Mouse (Mus musculus): ENCODE measurements around the gene Prtn3. TPM values are rescaled to one million over a fixed set of nuclear protein-coding genes. Genes with fewer than 3 reads are reported as not detected.

The Prtn3 gene
- polyA plus RNA-seq, 1 experiment from 2014 or later: 15.3 TPM

- no peak for ATAC-seq
- peaks cover 27% of the 10 kb centered on the region for H3K4me1 ChIP-seq (replicated peaks; ENCODE audit: control insufficient read depth, insufficient read depth, low read length)
Measured at GRCm38 (mm10) chr10:79910556-79910955, 36.3 kb downstream of the Prtn3 start, which contains the start of gene Gm26602. TSS of gene Gm26602 (plus strand) at chr10:79910856.

GRCm38 (mm10) chr10:79912412-79912811 is 38.1 kb downstream of the Prtn3 start:
- Histone ChIP-seq H3K9ac (replicated peaks; ENCODE audit: low read depth, low read length) (no peak overlapping the region), H3K27me3 (replicated peaks; ENCODE audit: control insufficient read depth, insufficient read depth, low read length) (peaks cover under 1% of the 10 kb centered on the region), H3K4me1 (replicated peaks; ENCODE audit: control insufficient read depth, insufficient read depth, low read length) (peaks cover 39% of the 10 kb centered on the region), H3K4me2 (ENCODE audit: low read length) (no peak overlapping the region), H3K9me3 (ENCODE audit: control insufficient read depth, low read length) (no peaks in the 10 kb centered on the region), H3K36me3 (ENCODE audit: control insufficient read depth, insufficient read depth) (0 out of 2 replicates have a peak, but pooled peaks cover 2% of the 10 kb centered on the region), H3K27ac (ENCODE audit: low read length) (no peak overlapping the region), H3K4me3 (replicated peaks; ENCODE audit: low read length) (no peak overlapping the region)
- 69% methylated on average over 20 of the region's 20 CpGs for WGBS
- ATAC-seq: no peak

More at GRCm38 (mm10) chr10:79910556-79910955, 36.3 kb downstream of the Prtn3 start, which contains the start of gene Gm26602:
- H3K27me3 ChIP-seq (replicated peaks; ENCODE audit: control insufficient read depth, insufficient read depth, low read length): no peaks in the 10 kb centered on the region
- H3K27ac ChIP-seq (ENCODE audit: low read length): peak within 1 kb of the TSS; percentile 92
- H3K36me3 ChIP-seq (ENCODE audit: control insufficient read depth, insufficient read depth): peaks cover 2% of the 10 kb centered on the region; the same call in 1 of the 2 replicates
- H3K4me2 ChIP-seq (ENCODE audit: low read length): no peak within 1 kb of the TSS; the same call in 1 of the 2 replicates
- no peaks in the 10 kb centered on the region for H3K9me3 ChIP-seq (ENCODE audit: control insufficient read depth, low read length)
- 91% methylated on average over 4 of the region's 4 CpGs for WGBS
- no peak within 1 kb of the TSS for H3K9ac ChIP-seq (replicated peaks; ENCODE audit: low read depth, low read length)
- no peak within 1 kb of the TSS for H3K4me3 ChIP-seq (replicated peaks; ENCODE audit: low read length)

GRCm38 (mm10) chr10:79914131-79914947 is 40.1 kb downstream of the Prtn3 start:
- Histone ChIP-seq H3K27ac (ENCODE audit: low read length) (no peak overlapping the region), H3K27me3 (replicated peaks; ENCODE audit: control insufficient read depth, insufficient read depth, low read length) (peaks cover 20% of the 10 kb centered on the region), H3K4me2 (ENCODE audit: low read length) (no peak overlapping the region), H3K36me3 (ENCODE audit: control insufficient read depth, insufficient read depth) (0 out of 2 replicates have a peak, but pooled peaks cover 2% of the 10 kb centered on the region), H3K9me3 (ENCODE audit: control insufficient read depth, low read length) (no peaks in the 10 kb centered on the region), H3K4me3 (replicated peaks; ENCODE audit: low read length) (no peak overlapping the region), H3K9ac (replicated peaks; ENCODE audit: low read depth, low read length) (no peak overlapping the region), H3K4me1 (replicated peaks; ENCODE audit: control insufficient read depth, insufficient read depth, low read length) (peaks cover 38% of the 10 kb centered on the region)
- ATAC-seq: no peak
- WGBS: 55% methylated on average over 11 of the region's 11 CpGs

GRCm38 (mm10) chr10:79914948-79915596 is 40.8 kb downstream of the Prtn3 start:
- 66% methylated on average over 7 of the region's 7 CpGs for WGBS
- Histone ChIP-seq H3K4me3 (replicated peaks; ENCODE audit: low read length) (no peak overlapping the region), H3K27me3 (replicated peaks; ENCODE audit: control insufficient read depth, insufficient read depth, low read length) (peaks cover 27% of the 10 kb centered on the region), H3K4me2 (ENCODE audit: low read length) (no peak overlapping the region), H3K36me3 (ENCODE audit: control insufficient read depth, insufficient read depth) (0 out of 2 replicates have a peak, but pooled peaks cover 2% of the 10 kb centered on the region), H3K4me1 (replicated peaks; ENCODE audit: control insufficient read depth, insufficient read depth, low read length) (peaks cover 31% of the 10 kb centered on the region), H3K27ac (ENCODE audit: low read length) (no peak overlapping the region), H3K9me3 (ENCODE audit: control insufficient read depth, low read length) (no peaks in the 10 kb centered on the region), H3K9ac (replicated peaks; ENCODE audit: low read depth, low read length) (no peak overlapping the region)
- ATAC-seq: no peak

- Histone ChIP-seq H3K36me3 (ENCODE audit: control insufficient read depth, insufficient read depth) (0 out of 2 replicates have a peak, but pooled peaks cover 2% of the 10 kb centered on the region), H3K4me2 (ENCODE audit: low read length) (peak overlapping the region; percentile 97), H3K27me3 (replicated peaks; ENCODE audit: control insufficient read depth, insufficient read depth, low read length) (peaks cover 37% of the 10 kb centered on the region), H3K4me1 (replicated peaks; ENCODE audit: control insufficient read depth, insufficient read depth, low read length) (peaks cover 36% of the 10 kb centered on the region), H3K27ac (ENCODE audit: low read length) (peak overlapping the region; percentile 80; the same call in 1 of the 2 replicates), H3K9me3 (ENCODE audit: control insufficient read depth, low read length) (no peaks in the 10 kb centered on the region), H3K4me3 (replicated peaks; ENCODE audit: low read length) (peak overlapping the region; percentile 91), H3K9ac (replicated peaks; ENCODE audit: low read depth, low read length) (peak overlapping the region; percentile 98)
- WGBS: 4% methylated on average over 8 of the region's 8 CpGs
- no peak for ATAC-seq
Measured at GRCm38 (mm10) chr10:79916081-79916480, 41.8 kb downstream of the Prtn3 start.

GRCm38 (mm10) chr10:79916808-79917531 is 42.7 kb downstream of the Prtn3 start, which contains the start of gene Kiss1r:
TSS of gene Kiss1r (plus strand) at chr10:79916971.
- H3K36me3 ChIP-seq (ENCODE audit: control insufficient read depth, insufficient read depth): 0 out of 2 replicates have a peak, but pooled peaks cover 2% of the 10 kb centered on the region
- ATAC-seq: peak; percentile 89
- no peaks in the 10 kb centered on the region for H3K9me3 ChIP-seq (ENCODE audit: control insufficient read depth, low read length)
- H3K4me1 ChIP-seq (replicated peaks; ENCODE audit: control insufficient read depth, insufficient read depth, low read length): peaks cover 44% of the 10 kb centered on the region
- H3K27me3 ChIP-seq (replicated peaks; ENCODE audit: control insufficient read depth, insufficient read depth, low read length): peaks cover 46% of the 10 kb centered on the region
- WGBS: 2% methylated on average over 42 of the region's 42 CpGs
- peak within 1 kb of the TSS; percentile 80 for H3K27ac ChIP-seq (ENCODE audit: low read length)
- peak within 1 kb of the TSS; percentile 98 for H3K9ac ChIP-seq (replicated peaks; ENCODE audit: low read depth, low read length)
- H3K4me2 ChIP-seq (ENCODE audit: low read length): peak within 1 kb of the TSS; percentile 97
- peak within 1 kb of the TSS; percentile 91 for H3K4me3 ChIP-seq (replicated peaks; ENCODE audit: low read length)

GRCm38 (mm10) chr10:79917532-79918100 is 43.3 kb downstream of the Prtn3 start:
- no peaks in the 10 kb centered on the region for H3K9me3 ChIP-seq (ENCODE audit: control insufficient read depth, low read length)
- 41% methylated on average over 5 of the region's 5 CpGs for WGBS
- H3K4me3 ChIP-seq (replicated peaks; ENCODE audit: low read length): peak overlapping the region; percentile 91
- H3K27me3 ChIP-seq (replicated peaks; ENCODE audit: control insufficient read depth, insufficient read depth, low read length): peaks cover 52% of the 10 kb centered on the region
- no peak for ATAC-seq
- peak overlapping the region; percentile 98 for H3K9ac ChIP-seq (replicated peaks; ENCODE audit: low read depth, low read length)
- 0 out of 2 replicates have a peak, but pooled peaks cover 2% of the 10 kb centered on the region for H3K36me3 ChIP-seq (ENCODE audit: control insufficient read depth, insufficient read depth)
- peak overlapping the region; percentile 97 for H3K4me2 ChIP-seq (ENCODE audit: low read length)
- H3K27ac ChIP-seq (ENCODE audit: low read length): no peak overlapping the region
- peaks cover 44% of the 10 kb centered on the region for H3K4me1 ChIP-seq (replicated peaks; ENCODE audit: control insufficient read depth, insufficient read depth, low read length)

- no peak for ATAC-seq
- Histone ChIP-seq H3K27ac (ENCODE audit: low read length) (no peak overlapping the region), H3K4me1 (replicated peaks; ENCODE audit: control insufficient read depth, insufficient read depth, low read length) (peaks cover 44% of the 10 kb centered on the region), H3K9ac (replicated peaks; ENCODE audit: low read depth, low read length) (no peak overlapping the region), H3K36me3 (ENCODE audit: control insufficient read depth, insufficient read depth) (no peaks in the 10 kb centered on the region), H3K27me3 (replicated peaks; ENCODE audit: control insufficient read depth, insufficient read depth, low read length) (peaks cover 61% of the 10 kb centered on the region), H3K4me3 (replicated peaks; ENCODE audit: low read length) (no peak overlapping the region), H3K4me2 (ENCODE audit: low read length) (no peak overlapping the region), H3K9me3 (ENCODE audit: control insufficient read depth, low read length) (no peaks in the 10 kb centered on the region)
- WGBS: 4% methylated on average over 34 of the region's 35 CpGs
Measured at GRCm38 (mm10) chr10:79918231-79919078, 44.2 kb downstream of the Prtn3 start.
